Mouse (Mus musculus): ENCODE results near the gene Defb25. TPM values are rescaled to one million over a fixed set of nuclear protein-coding genes. Genes with fewer than 3 reads are reported as not detected.

The Defb25 gene
- total RNA-seq, 2 experiments from 2014 or later, result not detected

DNA sequence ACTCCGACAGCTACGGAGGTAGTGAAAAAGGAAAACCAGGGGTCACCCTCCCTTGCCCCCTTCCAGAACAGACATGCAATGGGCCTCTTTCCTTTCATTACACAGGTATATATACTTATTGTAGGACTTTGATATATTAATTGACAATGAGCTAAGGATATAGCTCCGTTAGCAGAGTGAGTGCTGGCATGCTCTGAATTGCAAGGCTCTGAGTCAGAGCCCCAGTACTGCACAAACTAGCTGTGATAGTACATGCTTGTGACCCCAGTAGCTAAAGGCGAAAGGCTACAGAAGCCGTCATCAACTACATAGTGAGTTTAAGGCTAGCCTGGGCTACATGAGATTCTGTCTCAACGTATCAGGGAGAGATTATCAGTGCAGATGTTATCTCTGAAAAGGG lies 7.1 kb upstream of the Defb25 start:
- no peak for ATAC-seq (replicated peaks; ENCODE audit: low FRiP score, poor library complexity, severe bottlenecking)

DNA sequence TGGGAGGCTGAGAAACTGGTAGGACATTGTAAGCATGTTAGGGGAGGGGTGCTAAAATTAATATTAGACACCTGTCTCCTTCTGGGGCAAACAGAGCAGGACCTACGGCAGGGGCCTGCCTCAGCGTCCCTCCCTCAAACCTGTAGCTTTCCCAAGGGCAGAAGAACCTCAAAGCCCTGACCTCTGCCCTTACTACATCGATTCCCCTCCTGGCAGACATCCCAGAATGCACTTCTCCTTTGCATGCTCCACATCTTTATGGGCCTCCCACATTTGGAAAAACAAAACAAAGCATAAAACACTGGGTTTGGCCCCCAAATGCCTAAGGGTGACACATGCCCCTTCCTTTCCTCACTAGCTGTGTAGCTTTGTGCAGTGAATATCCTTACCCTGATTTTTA lies 6.4 kb upstream of the Defb25 start:
- ATAC-seq (replicated peaks; ENCODE audit: low FRiP score, poor library complexity, severe bottlenecking), result no peak

DNA sequence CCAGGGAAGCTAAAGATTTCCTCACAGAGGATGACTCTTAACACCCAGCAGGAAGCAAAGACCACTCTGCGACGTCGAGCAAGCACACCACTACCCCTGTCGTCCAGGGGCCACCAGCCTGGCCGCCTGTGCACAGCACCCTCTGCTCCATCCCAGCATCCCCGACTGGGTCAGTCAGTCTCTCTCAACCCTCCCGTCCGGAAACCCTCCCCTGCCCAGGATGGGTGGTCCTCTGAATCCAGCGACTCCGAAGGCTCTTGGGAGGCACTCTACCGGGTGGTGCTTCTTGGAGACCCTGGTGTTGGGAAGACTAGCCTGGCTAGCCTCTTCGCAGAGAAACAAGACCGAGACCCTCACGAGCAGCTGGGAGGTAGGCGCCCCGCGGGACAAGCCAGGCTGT lies 5.2 kb upstream of the Defb25 start:
- ATAC-seq (replicated peaks; ENCODE audit: low FRiP score, poor library complexity, severe bottlenecking), result peak; percentile 17; the same call in 1 of the 2 replicates

DNA sequence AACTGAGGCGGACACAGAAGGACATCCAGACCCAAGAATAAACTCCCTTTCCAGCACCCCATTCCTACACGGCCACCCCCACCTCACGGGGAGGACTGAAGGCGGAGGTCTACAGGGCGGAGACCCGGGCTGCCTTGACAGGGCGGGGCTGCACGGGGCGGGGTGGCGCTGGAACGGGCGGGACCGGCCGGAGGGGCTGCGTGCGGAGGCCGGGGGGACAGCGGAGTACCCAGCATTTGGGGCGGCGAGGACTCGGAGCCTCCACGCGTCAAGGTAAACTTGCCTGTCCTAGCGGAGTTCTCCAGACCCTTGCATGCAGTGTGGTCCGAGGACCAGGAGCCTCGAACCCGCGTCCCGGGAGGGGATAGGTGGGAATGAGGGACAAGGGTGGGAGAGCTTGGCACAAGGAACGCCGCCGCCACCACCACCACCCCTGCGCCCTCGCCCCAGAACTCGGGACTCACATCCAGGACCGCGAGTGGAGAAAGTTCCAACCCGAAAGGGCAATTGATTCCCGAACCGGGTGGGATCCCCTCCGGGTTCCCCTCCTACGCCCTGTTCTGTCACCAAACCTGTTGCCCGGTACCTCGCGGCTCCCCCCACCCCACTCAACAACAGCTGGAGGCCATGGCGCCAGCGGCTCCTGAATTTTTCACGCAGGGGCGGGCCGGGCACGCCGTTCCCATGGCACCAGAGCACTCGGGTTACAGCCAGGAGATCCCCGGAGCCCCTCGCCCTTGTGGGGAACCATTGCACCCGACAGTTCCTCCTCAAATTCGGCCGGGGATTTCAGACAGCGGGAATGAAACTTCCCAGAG lies 4.1 kb upstream of the Defb25 start, which contains the start of gene Rem1:
Gene Rem1, plus strand, starts transcription at position 178 of the 818 bp plus-strand sequence.
- no peak for ATAC-seq (replicated peaks; ENCODE audit: low FRiP score, poor library complexity, severe bottlenecking)

DNA sequence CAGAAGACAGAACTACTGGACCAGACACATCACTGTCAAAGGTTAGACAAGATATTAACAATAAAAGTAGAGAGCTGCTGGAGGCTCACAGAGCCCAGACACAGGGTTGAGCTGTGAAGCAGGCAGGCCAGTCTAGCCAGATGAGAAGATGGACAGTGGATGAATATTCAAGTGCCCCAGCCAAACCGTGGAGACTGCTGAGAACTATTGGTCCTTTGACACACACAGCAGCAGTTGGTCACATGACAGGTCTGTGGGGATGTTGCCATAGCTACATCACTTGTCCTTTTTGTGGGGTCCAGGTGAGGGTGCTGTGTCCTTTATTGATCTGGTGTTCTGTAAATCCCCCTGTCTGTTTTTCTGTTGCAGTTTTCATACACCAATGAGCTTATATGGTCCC lies 2.4 kb upstream of the Defb25 start:
- ATAC-seq (replicated peaks; ENCODE audit: low FRiP score, poor library complexity, severe bottlenecking), result no peak

DNA sequence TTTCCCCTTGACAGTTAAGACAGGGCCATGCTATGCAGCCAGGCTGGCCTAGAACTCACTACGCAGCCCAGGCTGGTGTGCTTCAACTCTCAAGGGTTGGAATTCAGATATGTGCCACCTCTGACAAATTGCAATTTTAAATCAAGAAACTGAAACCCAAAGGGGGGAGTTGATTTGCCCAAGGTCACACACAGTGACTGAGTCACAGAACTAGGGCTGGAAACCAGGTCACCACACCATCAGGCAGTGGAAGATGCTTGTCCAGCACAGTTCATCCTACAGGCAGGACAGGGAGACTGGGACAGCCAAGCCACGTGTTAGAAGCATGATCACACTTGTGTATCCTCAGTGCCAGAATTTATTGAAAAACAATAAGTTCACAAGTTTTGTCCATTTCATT lies 1.7 kb upstream of the Defb25 start:
- ATAC-seq (replicated peaks; ENCODE audit: low FRiP score, poor library complexity, severe bottlenecking), result no peak

DNA sequence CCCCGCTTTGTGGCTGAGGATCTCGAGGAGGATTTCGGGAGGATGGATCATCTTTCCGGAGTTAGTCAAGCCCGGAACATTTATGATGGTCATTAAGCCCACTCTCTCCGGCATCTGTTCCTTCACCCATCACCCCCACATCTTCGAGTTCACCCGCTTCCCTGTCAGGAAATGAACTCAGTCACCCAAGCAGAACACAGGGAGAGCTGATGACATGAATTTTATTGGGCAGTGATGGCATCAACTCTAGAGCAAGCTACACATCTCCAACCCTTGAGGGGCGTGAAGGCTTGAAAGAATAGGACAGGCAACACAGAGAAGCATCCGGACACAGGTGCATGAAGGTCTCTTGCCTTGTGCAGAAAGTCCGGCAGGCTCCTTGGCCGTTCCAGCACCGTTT lies 702 bp downstream of the Defb25 start:
- no peak for ATAC-seq (replicated peaks; ENCODE audit: low FRiP score, poor library complexity, severe bottlenecking)

DNA sequence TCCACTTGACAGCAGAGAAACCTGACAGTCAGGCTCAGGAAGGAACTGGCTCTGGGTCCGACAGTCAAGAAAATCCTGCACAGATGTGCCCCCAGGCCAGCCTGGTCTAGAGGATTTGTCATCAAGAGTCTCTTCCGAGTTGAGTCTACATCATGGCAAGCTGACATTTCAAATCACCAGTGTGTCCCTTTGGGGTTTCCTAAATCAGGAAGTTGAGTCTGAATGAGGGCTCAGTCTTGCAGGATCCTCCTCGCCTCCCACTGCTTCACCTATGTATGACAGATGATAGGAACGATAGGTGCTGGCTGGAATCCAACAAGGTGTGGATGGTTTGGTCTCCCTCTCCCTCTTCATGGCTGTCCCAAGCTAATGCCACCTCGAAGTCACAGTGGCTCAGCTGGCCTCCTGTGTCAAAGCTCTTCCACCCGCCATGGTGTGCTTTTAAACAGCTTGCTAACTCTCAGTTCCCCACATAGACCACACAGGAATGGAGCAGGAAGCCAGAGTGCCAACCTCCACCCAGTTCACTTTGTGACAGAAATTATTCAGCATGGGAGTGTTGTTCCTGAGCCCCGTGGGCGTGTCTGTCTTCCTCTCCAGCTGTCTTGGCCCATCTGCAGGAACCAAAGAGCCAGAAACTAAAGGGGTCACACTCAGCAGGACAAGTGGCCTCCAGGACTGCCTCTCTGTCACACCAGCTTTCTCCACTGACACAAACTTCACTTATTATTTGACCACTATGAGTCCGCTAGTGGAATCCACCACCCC lies 2.3 kb downstream of the Defb25 start:
- no peak for ATAC-seq (replicated peaks; ENCODE audit: low FRiP score, poor library complexity, severe bottlenecking)

DNA sequence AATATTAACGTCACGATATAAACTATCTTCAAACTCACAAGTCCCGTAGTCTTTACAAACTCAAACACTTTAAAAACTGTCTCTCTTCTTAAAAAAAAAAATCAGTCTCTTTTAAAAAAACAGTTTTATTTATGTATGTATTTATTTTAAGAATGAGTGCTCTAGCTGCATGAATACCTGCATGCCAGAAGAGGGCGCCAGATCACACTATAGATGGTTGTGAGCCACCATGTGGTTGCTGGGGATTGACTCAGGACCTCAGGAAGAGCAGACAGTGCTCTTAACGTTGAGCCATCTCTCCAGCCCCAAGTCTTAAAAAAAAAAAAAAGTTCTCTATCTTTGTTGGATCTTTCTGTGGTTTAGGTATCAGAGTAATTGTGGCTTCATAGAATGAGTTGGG lies 5.5 kb downstream of the Defb25 start:
- ATAC-seq (replicated peaks; ENCODE audit: low FRiP score, poor library complexity, severe bottlenecking), result no peak

DNA sequence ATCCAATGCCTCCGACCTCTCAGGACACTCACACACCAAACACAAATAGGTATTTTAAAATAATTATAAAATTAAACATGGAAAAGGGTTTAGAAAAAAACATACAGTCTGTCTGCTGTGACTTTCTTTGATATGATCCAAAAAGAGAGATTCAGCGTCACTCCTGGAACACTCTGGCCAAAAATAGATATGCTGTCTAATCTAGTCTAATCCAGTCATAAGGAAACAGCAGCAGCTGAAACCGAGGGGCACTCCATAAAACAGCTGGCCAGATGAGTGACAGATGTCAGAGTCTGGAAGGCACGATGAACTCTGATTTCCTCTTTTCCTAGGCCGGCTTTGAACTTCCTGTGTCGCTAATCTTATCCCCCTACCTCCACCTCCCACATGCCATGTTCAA lies 6.4 kb downstream of the Defb25 start:
- ATAC-seq (replicated peaks; ENCODE audit: low FRiP score, poor library complexity, severe bottlenecking), result no peak

DNA sequence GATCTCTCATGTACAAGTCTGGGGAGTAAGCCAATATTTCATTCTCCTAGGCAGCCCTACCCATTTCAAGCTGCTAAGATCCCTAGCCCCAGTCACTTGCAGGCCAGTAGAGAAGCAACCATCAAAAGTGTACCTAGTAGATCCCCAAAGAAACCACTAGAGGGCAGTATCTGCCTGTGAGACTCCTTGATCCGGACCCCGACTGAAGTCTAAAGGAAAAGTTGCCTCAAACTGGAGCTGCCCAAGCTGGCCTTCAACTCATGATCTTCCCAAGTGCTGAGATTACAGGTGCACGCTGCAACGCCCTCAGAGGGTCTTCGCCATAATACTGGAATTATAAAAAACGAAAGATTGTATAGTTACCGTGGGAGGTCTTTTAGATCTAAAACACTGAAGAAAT lies 7.3 kb downstream of the Defb25 start:
- peak; percentile 77 for ATAC-seq (replicated peaks; ENCODE audit: low FRiP score, poor library complexity, severe bottlenecking)

DNA sequence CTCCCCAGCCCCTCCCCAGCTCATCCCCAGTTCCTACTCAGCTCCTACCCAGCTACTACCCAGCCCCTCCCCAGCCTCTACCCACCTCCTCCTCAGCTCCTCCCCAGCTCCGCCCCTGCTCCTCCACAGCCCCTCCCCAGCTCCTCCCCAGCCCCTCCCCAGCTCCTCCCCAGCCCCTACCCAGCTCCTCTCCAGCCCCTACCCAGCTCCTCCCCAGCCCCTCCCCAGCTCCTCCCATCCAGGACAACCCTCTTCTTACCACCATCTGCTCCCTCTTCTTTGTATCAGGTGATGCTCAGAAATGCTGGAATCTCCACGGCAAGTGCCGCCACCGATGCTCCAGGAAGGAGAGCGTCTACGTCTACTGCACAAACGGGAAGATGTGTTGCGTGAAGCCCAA lies 10.7 kb downstream of the Defb25 start:
- no peak for ATAC-seq (replicated peaks; ENCODE audit: low FRiP score, poor library complexity, severe bottlenecking)

DNA sequence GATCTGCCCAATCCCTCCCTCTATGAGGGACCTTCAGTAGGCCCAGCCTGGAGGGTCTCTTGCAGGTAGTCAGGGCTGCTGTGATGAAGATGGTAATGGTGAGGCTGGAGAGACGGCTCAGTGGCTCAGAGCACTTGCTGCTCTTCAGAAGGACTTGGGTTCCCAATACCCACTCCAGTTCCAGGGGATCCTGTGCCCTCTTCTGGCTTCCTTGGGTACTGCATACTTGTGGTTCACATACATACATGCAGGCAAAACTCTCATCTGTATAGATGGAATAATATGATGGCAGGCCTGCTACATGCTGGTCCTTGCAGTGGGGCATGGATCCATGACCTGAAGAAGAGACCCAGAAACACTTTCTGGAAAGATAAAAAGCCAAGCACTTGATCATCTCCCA lies 14.1 kb downstream of the Defb25 start:
- no peak for ATAC-seq (replicated peaks; ENCODE audit: low FRiP score, poor library complexity, severe bottlenecking)

DNA sequence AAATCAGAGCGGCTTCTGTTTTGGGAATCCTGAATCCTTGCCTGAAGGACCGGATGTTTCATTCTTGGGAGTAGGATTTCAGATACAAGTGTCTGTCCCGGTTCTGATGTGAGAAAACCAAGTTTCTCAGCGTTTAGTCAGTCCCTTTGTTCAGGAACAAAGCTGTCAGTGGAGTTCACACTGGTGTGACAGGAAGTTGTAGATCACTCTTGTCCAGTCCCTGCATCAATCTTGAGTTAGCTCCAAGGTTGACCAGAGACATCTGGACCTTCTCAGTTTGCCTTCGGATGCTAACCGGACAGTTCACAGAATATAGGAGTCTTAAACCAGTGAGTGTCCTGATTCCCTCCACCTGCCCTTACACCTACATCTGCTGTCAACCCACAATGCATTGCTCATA lies 15.1 kb downstream of the Defb25 start:
- no peak for ATAC-seq (replicated peaks; ENCODE audit: low FRiP score, poor library complexity, severe bottlenecking)

DNA sequence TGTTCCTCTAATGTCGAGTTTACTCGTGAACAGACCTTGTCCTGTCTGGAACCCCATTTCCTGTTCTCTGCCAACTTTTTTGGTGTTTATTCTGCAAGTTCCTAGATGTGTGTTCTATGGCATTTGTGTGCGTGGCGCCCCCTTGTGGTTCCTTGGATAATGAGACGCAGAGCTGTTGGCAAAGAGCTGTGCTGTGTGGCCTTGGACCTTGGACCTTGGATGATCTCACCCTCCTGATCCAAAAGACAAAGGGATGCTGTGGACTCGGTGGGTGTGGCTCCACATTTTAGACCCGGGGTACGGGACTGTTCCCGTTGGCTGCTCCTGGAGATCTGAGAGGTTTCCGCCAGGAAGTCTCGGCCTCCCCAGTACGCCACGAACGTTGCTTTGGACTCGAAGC lies 18.8 kb downstream of the Defb25 start, which contains the start of gene Defb36:
Gene Defb36, plus strand, starts transcription at position 271 of the 400 bp plus-strand sequence.
- ATAC-seq (replicated peaks; ENCODE audit: low FRiP score, poor library complexity, severe bottlenecking), result no peak

DNA sequence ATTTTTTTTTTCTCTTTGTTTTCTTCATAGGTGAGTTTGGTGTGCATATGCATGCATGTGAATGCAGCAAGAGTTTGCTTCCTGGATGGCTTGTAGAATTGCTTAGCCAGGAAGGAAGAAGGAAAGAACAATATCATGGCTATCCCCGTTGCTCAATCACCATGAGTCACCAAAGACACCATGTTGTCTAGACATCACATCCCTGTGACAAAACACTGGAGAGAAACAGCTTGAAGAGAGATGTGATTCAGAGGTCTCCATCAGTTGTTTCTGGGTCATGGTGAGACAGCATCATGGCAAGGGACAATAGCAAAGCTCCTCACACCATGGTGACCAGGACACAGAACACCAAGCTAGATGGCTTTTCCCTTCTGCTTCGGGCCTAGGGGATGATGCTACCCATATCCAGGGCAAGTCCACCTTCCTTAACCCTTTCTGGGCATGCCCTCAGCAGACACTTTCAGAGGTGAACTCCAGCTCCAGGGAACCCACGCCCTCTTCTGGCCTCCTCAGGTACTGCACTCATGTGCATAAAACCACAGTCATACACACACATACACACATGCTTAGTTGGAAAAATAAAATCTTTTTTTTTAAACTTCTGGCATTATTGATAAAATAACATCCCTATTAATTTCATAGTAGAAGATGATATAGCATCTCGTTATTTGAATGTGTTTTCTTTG lies 21.4 kb downstream of the Defb25 start:
- no peak; the same call in 1 of the 2 replicates for ATAC-seq (replicated peaks; ENCODE audit: low FRiP score, poor library complexity, severe bottlenecking)

DNA sequence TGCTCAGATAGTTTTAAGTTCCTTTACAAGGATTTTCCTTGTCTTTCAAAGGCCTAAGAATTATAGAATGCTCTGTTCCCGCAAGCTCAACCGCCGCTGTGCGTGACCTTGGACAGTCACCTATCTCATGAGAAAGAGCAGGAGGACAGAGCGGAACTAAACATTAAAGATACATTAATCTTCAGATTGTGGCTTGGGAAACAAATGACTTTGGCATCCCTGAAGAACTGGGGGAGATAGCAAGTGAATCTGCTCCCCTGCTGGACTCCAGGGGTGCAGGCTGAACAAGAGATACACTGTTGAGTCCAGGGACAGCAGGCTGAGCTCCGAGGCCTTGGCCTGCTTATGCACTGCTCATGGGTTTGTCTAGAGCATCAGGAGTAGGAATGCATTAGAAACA lies 22.8 kb downstream of the Defb25 start:
- ATAC-seq (replicated peaks; ENCODE audit: low FRiP score, poor library complexity, severe bottlenecking), result no peak

DNA sequence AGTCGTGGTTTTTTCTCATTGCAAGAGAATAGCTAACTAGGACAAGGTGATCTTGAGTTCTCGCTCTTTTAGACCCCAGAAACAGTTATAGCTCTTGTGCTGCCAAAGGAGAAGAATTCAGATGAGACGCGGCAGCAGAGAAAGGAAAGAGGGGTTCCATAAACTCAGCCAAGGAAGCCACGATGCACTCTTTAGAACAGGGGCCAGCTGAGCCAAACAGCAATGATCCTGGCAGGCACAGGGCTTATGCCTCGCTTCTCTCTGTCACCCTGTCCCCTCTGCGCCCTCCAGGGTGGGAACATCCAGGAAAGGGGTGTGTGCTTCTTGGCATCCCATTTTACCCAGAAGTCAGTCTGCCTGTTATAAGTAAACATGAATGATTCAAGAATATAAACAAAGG lies 23.6 kb downstream of the Defb25 start, which contains the start of gene Defb45:
Gene Defb45, minus strand, starts transcription at position 101 of the 400 bp plus-strand sequence.
- ATAC-seq (replicated peaks; ENCODE audit: low FRiP score, poor library complexity, severe bottlenecking), result no peak

DNA sequence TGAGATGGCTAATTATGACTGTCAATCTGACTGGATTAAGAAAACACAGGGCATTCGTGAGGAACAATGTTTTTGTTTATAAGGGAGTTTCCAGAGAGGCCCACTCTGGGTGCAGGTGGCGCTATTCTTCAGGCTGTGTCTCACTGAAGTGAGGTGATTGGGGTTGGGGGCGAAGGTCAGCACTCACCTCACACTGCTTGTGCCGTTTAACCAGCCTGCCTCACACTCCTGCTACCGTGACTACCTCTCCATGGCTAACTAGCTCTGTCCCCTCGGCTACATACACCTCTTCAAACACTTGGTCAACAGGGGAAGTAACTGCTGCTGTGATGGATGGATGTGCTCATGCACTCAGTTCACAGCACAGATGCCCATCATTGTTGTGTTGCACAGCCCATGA lies 33.8 kb downstream of the Defb25 start:
- no peak for ATAC-seq (replicated peaks; ENCODE audit: low FRiP score, poor library complexity, severe bottlenecking)

DNA sequence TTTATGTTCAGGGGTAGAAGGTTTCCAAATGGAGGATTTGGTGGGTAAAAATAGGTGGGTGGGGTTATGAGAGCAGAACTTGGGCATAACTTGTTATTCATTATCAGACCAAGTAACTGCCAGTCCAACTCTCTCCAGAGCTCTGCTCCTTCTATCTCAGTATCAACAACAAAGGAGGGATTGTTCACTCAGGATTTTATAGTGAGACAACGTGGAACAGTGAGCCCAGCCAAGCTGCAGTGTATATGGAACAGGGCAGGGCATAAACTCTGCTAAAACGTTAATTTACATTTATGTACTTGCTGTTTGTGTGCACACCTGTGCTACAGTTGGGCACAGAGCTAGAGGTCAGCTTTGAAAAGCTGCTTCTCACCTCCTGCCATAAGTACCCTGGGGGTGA lies 34.4 kb downstream of the Defb25 start:
- ATAC-seq (replicated peaks; ENCODE audit: low FRiP score, poor library complexity, severe bottlenecking), result no peak

All from erythroblast, adult 5-6 weeks (primary cell).